Comparison of ENCODE assay signal across 7 mouse cellular contexts in the genomic region with DNA sequence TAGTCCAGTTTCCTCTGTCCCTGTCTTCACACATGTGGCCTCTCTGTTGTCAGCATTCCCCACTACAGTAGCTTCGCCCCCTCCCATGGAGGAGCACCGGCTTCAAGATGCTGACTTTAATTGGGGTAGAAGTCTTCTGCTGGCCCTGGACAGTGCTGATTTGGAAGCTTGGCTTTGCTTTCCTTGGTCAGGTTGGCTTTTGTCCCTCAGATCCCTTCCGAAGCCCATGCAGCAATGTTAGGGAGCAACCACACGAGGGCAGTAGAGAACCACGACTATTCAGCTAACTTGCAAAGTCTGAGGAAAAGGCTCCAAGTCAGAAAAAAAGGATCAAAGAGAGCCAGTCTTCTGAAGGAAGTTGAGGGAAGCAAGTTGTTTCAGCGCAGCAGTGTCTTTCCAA. TPM values are rescaled to one million over a fixed set of nuclear protein-coding genes. Genes with fewer than 3 reads are reported as not detected.
DNase-seq lines count a peak whose midpoint lies in the region; ATAC-seq lines count a peak whose summit lies in the region.

No protein-coding gene starts in this region.

- peak; percentile 53 for ATAC-seq in frontal cortex, adult (ENCODE audit: low TSS enrichment)
- peak; percentile 73 for ATAC-seq in hindbrain, embryonic 15.5 days (ENCODE audit: low FRiP score, low read depth)
- ATAC-seq in megakaryocyte progenitor cell, adult 5-6 weeks (replicated peaks; ENCODE audit: poor library complexity) = peak; percentile 86

- no peak overlapping the region for H3K4me2 ChIP-seq in hindbrain, embryonic 15.5 days

- no peaks in the 10 kb centered on the region for H3K27me3 ChIP-seq in hindbrain, embryonic 15.5 days

- no peak overlapping the region for H3K9ac ChIP-seq in hindbrain, embryonic 15.5 days

- no peaks in the 10 kb centered on the region for H3K4me1 ChIP-seq in hindbrain, embryonic 15.5 days (replicated peaks)

- no peak overlapping the region for H3K4me3 ChIP-seq in hindbrain, embryonic 15.5 days

- no peak overlapping the region for H3K27ac ChIP-seq in hindbrain, embryonic 15.5 days (replicated peaks)

- 0 out of 2 replicates have a peak, but pooled peaks cover 2% of the 10 kb centered on the region for H3K36me3 ChIP-seq in hindbrain, embryonic 15.5 days

- 11% methylated on average over 6 of the region's 6 CpGs for WGBS in hindbrain, embryonic 15.5 days

- H3K9me3 ChIP-seq in hindbrain, embryonic 15.5 days = no peaks in the 10 kb centered on the region

- peak; percentile 53 for DNase-seq in T-cell, adult 2 months (ENCODE audit: low spot score)
- DNase-seq in cerebellum, adult 11-12 months = peak; percentile 53
- peak; percentile 68 to 81 for DNase-seq in layer of hippocampus, postnatal 14 days (ENCODE audit: low spot score in 2 of 2)
- DNase-seq in right cerebral cortex, postnatal 25 days = peak; percentile 63

RNA-seq across cellular contexts. Expression of a gene that starts 33.2 kb away (rescaled TPM):
- polyA plus RNA-seq in hindbrain, embryonic 15.5 days (2015; fragmentation: Nextera tagmentation; extraction: Ambion mirVana) = 213 and 230 TPM in 2 replicates
- total RNA-seq in layer of hippocampus, postnatal 14 days (2021) = 100 to 1,000 TPM; 109 to 114 TPM
- 434 and 492 TPM in 2 replicates for total RNA-seq in megakaryocyte progenitor cell, adult 5-6 weeks (2015)
- 218 and 315 TPM in 2 replicates for total RNA-seq in megakaryocyte progenitor cell, adult 5-6 weeks (2017)

RNA-seq across cellular contexts. Expression of a gene that starts 35.9 kb away (rescaled TPM):
- polyA plus RNA-seq in hindbrain, embryonic 15.5 days (2015; fragmentation: Nextera tagmentation; extraction: Ambion mirVana) = 24.4 and 25.9 TPM in 2 replicates
- total RNA-seq in layer of hippocampus, postnatal 14 days (2021) = 10 to 100 TPM; 17.5 to 17.7 TPM
- 17.0 and 18.2 TPM in 2 replicates for total RNA-seq in megakaryocyte progenitor cell, adult 5-6 weeks (2015)
- 19.2 and 20.1 TPM in 2 replicates for total RNA-seq in megakaryocyte progenitor cell, adult 5-6 weeks (2017)

RNA-seq across cellular contexts. Expression of a gene that starts 36.7 kb away (rescaled TPM):
- polyA plus RNA-seq in hindbrain, embryonic 15.5 days (2015; fragmentation: Nextera tagmentation; extraction: Ambion mirVana) = 31.8 and 32.0 TPM in 2 replicates
- 10 to 100 TPM; 51.5 to 53.4 TPM for total RNA-seq in layer of hippocampus, postnatal 14 days (2021)
- 65.8 and 65.9 TPM in 2 replicates for total RNA-seq in megakaryocyte progenitor cell, adult 5-6 weeks (2015)
- 46.5 and 48.9 TPM in 2 replicates for total RNA-seq in megakaryocyte progenitor cell, adult 5-6 weeks (2017)
